Mouse (Mus musculus) liver (tissue): ENCODE data around the gene Dppa5a.
"Not testable (repeated sequence)": the region's sequence is repeated elsewhere in the genome, so short reads cannot be mapped to it uniquely, and the experiment has no call there.

Experiments
- DNase-seq: peaks from one replicate; pipeline ENCODE4 v3.0.0-alpha.2; 2020; ENCODE audit warnings: mixed read lengths

Dppa5a gene

DNA sequence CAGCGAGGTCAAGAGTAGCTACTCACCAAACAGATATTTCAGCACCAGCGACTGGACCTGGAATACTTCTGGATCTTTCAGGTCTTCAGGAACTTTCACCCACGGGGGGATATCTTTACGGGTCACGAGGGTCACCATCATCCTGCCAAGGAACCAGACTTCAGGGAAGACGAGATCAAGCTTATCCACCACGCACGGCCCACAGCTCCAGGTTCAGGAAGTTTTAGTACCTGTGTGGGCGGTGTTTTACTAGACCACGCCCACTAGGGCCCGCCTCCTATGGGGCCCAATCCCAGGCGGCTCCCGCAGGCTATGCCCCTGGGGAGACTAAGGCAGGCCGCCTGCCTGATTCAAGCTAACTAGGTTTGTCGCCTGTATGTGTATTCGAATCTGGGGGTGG, at the start of gene Dppa5a:
Dppa5a (minus strand) TSS at position 219 of the 400 bp plus-strand sequence.
- not testable (repeated sequence) for DNase-seq

DNA sequence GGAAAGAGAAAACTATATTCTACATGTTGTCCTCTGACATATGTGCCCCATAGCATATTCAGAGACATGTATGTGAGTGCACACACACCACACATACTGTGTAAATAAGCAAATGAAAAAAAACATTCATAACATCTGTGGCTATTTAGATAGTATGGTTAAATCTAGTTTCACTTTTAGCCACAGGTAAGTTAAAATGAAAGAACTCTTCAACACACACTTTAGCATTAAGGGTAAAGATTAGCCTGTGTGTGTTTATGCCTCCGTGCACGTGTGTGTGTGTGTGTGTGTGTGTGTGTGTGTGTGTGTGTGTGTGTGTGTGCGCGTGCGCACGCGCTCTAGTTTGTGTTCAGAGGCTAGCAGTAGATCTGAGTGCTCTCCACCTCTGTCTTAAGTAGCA, 33.6 kb upstream of the Dppa5a start:
- no peak for DNase-seq

DNA sequence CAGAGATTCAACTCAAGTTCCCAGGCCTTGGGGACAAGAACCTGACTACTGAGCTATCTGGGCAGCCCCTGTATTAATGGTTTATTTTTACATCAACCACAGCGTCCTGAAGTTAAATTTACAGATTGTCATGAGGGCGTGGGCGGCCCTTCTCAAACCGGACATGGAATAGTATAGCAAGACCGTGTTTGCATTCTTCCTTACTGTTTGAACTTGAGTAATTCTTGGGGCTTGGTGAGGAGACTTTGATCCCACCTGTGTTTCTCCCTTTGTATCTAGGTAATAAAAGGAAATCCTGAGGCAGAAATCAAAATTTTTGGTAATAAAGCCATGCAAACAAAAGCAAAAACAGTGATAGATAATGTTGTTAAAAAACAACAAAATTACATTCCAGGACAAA, 32.6 kb upstream of the Dppa5a start:
- no peak for DNase-seq

DNA sequence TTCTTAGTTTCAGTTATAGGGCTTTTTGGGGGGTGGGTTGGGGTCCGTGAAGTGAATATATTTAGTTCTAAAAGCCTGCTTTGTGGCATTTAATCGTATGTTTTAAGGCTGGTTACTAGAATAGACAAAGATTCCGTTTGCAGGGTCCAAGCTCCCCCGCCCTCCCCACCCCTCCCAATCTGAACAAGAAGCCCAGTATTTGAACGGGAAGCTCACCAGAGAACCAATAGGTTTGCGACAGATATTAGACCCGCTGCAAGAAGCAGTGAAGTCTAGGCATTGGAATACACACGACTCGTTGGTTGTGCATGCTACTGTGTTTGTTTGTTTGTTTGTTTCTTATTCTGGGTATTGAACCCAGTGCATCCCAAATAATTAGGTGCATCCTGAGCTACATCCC, 28.5 kb upstream of the Dppa5a start:
- DNase-seq, result no peak

DNA sequence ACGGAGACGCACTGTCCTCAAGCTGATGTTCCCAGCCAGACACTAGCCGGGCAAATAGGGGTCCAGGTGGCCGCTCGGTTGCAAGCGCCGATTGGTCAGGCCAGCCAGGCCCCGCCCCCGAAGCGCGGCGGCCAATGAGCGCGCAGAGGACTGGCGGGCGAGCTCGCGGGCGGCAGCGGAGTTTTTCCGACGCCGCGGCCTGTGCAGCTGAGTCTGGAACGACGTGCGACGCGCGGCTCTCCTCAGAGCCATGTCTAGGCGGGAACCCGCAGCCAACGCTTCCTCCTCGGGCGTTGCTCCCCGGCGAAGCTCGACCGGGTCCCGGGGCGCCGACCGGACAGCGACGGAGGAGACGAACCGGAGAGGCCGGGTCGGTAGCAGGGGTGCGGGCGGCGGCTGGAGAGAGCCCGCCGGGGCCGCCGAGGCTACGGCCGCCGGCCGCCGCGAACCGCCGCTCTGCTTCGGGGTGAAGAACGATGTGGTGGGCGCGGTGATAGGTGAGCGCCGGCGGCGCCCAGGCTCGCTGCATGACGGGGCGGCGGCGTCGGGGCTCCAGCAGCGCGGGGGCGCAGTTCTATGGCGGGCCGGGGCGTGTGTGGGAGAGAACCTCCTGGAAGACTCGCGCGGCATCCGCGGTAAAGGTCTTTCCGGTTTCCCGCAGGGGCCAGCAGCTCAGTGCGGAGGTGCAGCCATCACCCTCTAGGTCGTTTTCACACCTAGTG, 27.8 kb upstream of the Dppa5a start, which contains the start of gene Ddx43:
Ddx43 (plus strand) TSS at position 148 of the 722 bp plus-strand sequence.
- DNase-seq, result peak; percentile 61

DNA sequence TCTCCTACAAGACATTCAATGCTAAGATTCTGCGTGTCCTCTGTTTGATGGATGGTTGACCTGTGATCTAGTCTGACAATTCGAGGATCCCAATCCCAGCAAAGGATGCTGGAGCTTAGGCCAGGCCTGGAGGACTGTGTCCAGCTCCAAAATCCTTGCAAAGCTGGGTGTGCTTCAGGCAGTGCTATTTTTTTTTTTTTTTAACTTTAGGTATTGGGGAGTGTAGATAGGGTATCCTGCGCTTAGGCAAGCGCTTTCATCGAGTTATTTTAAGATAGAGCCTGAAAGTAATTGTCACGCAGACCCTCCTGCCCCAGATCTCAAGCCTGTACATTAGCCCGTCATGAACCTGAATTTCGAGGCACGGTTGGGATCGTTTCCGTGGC, 27.3 kb upstream of the Dppa5a start:
- no peak for DNase-seq

DNA sequence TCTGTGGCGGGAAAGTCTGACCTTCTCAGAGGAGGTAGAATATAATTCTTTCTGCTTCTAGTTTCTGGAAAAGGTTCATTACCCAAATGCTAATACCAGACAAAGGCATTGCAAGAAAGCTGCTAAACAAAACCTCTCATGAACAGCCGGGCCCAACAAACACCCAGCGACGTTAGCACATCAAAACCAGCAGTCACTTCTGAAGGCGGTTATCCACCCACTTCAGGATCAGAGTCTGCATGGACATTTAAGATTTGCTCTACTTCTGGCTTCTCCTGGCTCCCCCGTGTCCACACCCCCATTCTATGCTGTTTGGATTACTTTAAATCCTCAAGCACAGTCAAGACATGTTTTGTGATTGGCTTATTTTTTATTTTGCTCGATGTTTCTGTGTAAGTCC, 26.6 kb upstream of the Dppa5a start:
- DNase-seq, result no peak

DNA sequence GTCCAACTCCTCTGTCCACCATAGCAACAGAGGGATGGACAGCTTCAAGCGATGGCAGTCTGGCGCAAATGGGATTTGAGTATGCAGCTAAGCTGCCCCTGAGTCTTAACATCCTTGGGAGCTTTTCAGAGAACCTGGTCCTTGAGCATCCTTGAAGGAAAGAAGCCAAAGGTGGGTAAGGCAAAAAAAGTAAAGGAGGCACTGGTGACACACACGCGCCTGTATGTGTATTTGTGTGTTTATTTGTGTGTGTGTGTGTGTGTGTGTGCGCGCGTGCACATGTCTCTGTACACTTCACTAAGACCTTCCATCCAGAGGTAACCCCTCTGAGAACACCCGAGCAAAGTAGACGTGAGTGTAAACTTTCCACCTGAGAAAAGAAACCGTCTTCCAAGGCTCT, 25.8 kb upstream of the Dppa5a start:
- no peak for DNase-seq

DNA sequence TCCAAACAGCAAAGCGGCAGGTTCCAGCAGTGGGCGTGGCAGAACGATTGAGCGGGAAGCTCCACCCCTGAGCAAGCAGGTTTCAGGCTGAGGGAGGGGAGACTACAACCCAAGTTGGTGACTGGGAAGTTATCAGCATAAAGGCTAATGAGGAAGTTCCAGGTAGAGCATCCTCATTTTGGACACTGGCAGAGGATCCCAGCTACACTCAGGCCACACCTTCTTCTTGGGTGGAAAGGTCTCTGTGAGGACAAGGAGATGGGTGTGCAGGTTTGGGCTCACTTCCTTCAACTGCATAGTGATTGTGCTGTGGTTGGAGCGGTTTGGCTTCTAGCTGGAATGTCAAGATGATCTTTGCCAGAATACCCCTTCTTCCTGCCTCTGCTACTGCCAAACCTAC, 22.0 kb upstream of the Dppa5a start:
- DNase-seq, result no peak

DNA sequence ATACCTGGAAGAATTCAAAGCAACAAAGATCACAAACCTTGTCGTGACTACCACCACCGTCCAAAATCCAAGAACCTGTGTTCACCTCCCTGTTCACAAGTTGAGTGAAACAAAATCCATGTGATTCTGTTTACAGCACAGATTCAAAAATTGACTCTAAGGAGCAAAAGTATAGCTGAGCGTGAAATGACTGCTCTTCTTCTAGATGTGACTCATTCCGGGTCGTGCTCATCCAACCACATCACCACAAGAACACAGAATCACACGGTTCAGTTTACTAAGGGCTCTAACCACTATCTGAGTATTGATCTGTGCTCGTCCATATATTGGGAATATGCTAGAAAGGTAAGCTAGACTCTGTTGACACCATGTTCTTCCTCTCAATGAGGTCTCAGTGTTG, 19.0 kb upstream of the Dppa5a start:
- DNase-seq, result no peak

DNA sequence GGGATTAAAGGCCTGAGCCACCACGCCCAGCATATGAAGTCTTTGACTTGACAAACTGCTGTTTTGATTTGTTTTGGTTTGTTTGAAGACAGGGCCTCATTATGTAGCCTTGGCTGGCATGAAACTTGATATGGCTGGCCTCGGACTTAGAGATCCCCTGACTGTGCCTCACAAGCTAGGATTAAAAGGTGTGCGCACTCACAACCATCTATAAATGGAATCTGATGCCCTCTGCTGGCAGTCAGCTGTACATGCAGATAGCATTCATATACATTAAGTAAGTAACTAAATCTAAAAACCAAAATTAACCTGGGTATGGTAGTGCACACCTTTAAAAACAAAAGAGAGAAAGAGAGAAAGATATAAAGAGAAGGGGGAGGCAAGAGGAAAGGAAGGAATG, 17.9 kb upstream of the Dppa5a start:
- DNase-seq, result no peak

DNA sequence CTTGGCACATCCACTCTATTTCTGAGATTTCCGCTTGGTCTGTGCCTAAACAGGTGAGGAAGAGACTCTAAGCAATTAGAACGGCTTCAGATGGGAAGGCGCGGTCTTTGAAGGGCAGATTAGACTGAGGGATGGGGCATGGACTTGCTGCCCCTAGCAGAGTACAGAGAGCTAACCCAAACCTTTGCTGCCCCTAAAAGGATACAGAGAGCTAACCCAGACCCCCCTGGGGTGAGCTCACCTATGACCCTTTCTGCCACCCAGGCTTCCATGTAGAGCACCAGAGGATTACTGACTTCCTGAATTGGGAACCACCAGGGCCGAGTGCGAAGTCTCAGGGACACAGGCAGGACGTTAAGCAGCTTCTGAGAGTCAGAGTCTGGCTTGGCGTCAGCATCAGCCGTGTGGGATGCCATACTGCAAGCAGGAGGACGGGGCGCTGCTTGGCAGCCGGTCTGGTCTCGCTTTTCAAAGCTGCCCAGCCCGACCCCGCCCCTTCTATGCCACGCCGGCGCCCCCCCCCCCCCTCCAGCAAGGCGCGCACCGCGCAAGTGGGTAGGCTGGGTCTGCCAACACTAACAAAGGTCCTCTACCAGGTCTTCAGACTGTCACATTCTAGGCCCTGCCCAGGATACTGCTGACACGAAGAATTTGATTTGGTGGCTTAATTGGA, 10.3 kb upstream of the Dppa5a start, which contains the start of gene Ooep:
Ooep (minus strand) TSS at position 613 of the 673 bp plus-strand sequence.
- peak; percentile 10 for DNase-seq

DNA sequence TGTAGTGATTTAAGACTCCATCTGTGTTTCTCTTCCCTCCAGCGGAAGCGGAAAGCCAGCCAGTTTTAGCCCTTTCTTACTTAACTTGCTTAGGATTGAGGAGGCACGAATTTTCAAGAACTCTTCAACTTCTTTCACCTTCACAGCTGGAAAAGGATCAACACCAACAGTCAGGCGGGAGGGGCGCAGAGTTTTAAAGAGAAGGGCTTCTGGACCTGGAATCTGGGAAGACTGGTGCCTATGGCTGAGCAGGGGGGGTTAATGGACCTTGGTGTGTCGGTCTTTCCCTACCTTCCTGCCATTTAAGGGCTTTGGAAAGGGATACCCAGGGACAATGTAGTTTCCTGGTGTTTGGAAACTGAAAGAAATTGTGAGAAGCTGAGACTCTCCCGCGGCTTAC, 9.6 kb upstream of the Dppa5a start:
- no peak for DNase-seq

DNA sequence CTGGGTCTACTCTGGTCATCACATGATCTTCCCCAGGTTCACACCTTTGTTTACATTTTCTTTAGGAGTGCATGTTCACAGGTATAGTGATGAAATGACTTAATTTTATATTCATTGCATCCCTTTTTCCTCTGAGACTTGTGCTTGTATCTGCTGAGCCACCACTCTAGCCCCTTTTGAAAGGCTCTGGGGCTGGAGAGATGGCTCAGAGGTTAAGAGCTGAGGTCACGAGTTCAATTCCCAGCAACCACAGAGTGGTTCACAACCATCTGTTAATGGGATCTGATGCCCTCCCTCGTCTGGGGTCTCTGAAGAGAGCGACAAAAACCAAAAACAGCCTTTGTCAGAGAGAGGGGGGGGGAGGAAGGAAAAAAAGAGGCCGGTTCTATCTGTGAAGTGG, 7.5 kb upstream of the Dppa5a start:
- DNase-seq, result no peak

DNA sequence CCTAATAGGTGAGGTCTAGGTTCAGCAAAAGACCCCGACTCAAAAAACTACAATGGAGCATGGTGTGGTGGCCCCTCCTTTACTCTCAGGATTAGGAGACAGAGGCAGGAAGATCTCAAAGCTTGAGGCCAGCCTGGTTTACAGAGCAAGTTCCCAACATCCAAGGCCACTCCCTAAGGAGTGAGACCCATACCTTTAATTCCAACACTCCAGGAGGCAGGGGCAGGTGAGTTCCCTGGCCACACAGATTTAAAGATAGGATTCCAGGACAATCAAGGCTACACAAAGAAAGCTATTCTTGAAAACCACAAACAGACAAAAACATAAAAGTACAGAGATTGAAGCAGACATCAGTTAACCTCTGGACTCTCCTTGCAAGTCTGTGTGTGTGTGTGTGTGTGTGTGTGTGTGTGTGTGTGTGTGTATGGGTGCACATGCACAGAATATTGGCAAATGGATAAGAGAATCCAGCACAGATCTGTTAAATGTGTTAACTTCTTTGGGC, 7.0 kb upstream of the Dppa5a start:
- DNase-seq, result no peak

DNA sequence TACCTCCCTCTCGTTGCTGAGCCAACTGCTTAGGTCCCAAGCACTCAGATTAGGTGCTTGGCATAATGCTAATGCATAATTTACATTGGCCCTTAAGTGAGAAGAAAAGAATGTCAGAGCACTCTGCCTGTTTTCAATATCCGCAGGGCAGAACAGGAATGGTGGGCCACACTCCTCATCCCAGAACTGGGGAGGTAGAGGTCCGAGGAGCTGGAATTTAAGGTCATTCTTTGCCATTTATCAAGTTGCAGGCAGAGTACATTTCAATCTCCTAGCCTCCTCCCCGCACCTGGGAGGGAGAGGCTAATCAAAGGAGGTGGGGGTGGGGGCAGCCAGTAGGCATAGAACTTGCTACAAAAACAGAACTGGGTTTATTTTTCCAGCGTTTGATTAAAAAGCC, 6.4 kb upstream of the Dppa5a start:
- DNase-seq, result no peak

DNA sequence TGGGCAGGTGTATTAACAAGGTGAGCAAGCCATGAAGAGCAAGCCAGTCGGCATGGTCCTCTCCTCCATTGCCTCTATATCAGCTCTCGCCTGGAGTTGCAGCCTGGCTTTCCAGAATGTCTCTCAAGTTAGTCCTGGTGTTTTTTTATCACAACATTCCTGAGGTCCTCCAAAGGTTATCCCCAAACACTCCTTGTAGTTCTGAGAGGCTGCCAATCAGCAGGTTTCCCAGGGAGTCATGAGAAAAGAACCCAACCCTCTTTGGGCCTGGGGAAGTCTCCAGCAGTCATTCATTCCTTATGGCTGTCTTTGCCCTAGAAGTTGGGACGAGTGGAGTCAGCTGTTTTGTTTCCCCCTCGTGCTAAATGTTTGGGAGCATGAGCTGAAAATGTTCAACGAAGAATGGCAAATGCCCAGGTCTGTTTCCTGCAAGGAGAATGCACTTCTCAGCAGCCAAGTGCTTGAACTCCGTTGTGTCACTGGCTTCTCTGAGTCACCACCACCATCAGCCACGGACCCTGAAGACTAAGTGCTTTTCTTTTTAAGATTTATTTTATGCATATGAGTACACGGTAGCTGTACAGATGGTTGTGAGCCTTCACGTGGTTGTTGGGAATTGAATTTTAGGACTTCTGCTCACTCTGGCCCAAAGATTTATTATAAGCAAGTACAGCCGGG, 5.0 kb upstream of the Dppa5a start:
- no peak for DNase-seq

DNA sequence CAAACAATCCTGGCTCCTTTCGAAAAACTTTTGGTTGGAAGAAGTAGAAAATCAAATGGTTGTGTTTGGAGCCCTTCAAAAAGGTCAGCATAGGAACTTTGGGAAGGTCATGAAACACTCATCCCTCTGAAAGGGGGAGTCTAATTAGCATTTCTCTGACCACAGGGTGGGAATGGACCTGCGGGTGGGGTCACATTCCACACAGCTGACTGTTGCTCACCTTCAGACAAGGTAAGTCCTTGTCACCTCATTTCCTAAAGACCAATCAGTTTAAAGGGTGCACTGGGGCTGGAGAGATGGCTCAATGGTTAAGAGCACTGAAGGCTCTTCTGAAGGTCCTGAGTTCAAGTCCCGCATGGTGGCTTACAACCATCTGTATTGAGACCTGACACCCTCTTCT, 3.5 kb upstream of the Dppa5a start:
- no peak for DNase-seq

DNA sequence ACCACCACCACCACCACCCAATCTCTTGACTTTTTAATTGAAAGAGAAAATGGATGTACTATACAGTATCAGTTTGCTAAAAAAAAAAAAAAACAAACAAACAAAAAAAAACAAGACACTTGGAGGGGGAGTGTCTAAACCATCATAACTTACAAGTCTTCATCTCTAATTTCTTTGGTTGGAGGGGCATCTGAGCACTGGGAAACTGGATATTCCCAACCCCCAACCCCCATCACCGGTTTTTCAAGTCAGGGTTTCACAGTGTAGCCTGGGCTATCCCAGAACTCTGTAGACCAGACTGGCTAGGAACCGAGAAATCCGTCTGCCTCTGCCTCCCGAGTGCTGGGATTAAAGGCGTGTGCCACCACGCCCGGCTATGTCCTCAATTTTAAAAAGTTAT, 1.8 kb upstream of the Dppa5a start:
- DNase-seq, result no peak

DNA sequence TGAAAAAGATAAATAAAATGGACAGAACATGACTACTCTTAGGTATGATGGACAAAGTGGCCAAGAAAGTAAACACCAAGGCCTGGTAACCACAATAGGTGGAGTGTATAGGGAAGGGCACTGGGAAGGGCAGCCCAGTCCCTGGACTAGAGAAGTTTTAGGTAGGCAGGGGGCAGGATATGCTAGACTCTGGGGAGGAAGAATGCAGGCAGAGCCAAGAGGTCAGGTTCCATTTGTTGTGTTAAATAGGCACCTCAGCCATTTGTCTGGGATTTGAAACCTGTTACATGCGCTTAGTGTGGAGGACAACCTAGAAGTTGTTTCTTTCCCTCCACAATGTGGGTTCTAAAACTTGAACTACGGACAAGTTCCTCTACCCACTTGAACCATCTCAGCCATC, 1.4 kb upstream of the Dppa5a start:
- no peak for DNase-seq

DNA sequence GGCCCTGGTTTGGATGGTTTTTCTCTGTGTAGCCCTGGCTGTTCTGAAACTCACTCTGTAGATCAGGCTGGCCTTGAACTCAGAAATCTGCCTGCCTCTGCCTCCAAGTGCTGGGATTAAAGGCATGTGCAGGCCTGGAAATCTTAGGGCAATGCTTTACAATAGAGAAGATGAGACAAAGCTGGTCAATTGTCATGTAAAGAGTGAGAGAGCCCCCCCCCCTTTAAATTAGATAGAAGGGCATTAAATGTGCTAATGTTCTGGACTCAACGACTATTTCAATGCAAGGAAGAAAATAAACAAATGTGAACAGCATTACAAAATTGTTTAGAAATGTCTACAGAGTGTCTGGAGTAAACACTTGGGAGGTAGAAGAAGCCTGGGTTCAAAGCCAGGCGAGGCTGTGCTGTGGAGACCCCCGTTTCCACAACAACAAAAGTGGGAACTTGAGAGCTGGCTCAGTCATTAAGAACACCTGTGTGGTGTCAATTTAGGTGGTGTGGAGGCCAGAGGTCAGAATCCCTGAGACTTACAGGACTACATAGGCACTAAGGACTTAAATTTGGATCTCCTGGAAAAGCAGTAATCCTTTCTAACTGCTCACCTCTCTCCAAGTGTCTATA, 805 bp upstream of the Dppa5a start:
- no peak for DNase-seq

DNA sequence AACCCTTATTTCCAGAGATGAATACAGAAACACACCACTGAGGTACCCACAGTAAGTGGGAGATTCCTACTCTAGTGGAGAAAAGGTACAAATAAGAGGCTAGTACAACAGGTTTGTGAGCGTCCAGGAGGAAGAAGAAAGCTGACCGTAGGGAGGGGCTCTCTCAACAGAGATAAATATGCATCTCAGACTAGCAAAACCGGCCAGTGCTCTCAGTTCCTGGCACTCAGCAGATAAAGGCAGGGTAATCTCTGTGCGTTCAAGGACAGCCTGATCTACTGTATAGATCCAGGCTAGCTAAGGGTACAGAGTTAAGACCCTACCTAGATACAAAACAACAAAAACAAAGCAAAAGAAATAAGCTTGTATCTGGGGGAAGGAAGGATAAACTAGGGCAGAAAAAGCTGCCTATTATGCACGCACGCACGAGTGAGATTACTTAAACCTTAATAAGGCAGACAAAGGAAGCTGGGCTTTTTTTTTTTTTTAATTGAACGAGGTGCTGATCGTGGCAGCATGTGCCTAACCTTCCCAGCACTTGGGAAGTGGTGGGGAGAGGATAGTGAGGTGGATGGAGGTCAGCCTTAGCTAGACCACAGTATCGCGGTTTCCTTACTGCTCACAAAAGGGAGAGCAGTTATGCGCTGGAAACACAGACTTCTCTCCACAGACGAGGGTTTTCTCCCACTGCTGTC, 2.0 kb downstream of the Dppa5a start:
- no peak for DNase-seq

DNA sequence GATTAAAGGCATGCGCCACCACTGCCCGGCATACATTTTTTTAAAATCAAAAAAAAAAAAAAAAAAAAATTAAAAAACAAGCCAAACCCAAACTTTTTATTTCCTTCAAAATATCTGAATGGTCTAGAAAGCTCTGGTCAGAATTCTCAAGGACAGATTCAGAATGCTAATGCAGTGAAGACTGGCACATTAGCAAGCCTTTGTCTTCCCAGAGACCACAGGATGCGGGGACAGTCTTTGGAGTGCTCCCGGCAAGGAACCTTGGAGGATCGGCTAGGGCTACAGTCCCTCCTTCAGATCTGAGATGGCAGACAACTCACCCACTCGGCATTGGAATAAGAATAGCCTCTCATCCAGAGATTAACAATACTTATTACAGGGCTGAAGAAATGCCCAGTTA, 3.3 kb downstream of the Dppa5a start:
- DNase-seq, result no peak
